Mouse (Mus musculus) cerebellum, postnatal 14 days (tissue): Measurements from ENCODE around the gene Ogfod2.

Experiments
- DNase-seq, 2 experiments: peaks; one replicate each; pipeline ENCODE4 v3.0.0; 2021; ENCODE audit warnings: mixed read lengths in 2 of 2

Gene Ogfod2

GRCm38 (mm10) chr5:124155943-124156342, 43.8 kb downstream of the Ogfod2 start:
- no peak for DNase-seq

DNA sequence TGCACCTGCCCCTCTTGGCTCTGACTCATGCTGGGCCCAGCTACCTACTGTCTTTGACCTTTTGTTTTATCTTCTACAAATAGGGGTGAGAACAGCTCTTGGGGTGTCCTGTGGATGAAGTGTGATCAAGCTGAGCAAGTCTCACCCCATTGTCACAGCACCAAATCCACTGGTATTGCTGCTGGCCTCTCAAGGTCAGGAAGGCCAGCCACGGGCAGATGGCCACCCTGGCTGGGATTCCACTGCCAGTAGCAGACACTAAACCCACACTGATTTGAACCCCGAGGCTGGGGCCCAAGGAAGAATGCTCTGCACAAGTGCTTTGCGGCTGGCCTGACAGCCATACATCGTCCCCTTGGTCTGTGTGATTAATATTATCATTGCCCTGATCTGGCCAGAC, 46.2 kb downstream of the Ogfod2 start:
- DNase-seq = peak in 1 of 2 experiments; percentile 38

GRCm38 (mm10) chr5:124159453-124159852, 47.4 kb downstream of the Ogfod2 start:
- no peak for DNase-seq

GRCm38 (mm10) chr5:124161831-124162230, 49.7 kb downstream of the Ogfod2 start:
- peak; percentile 43 to 48 for DNase-seq

- peak; percentile 85 to 89 for DNase-seq
Observed at GRCm38 (mm10) chr5:124162577-124162976, 50.5 kb downstream of the Ogfod2 start.

GRCm38 (mm10) chr5:124163445-124163844, 51.3 kb downstream of the Ogfod2 start:
- DNase-seq = no peak
